Mouse (Mus musculus) lung, embryonic 14.5 days (tissue): ENCODE measurements at regions not wholly inside any gene's neighbourhood (a gene's known extent, or its start where the extent isn't known, plus 50 kb on each side); places are given as distances from the start of the nearest gene placed in this dataset.
A peak's percentile ranks its signal among the peaks of the same experiment; 100 is the strongest.

Source experiments
- ATAC-seq: fragments of 200-750 bp; cut with Nextera tagmentation; 2 replicates; pipeline ENCODE4 v1.8.0; 2017; ENCODE audit warnings: mild to moderate bottlenecking, moderate TSS enrichment, moderate library complexity; ENCODE audit not compliant: insufficient read depth
- DNase-seq: peaks from one replicate; pipeline ENCODE4 v3.0.0-alpha.2; 2015
- H3K27ac ChIP-seq: fragments of 300-500 bp; sonication (generic); 2 replicates; pipeline ENCODE4 v1.5.1; 2014; ENCODE audit warnings: low read depth, mild to moderate bottlenecking, moderate library complexity
- H3K27me3 ChIP-seq: fragments of 300-500 bp; sonication (generic); 2 replicates; pipeline ENCODE4 v1.6.1; 2014; ENCODE audit warnings: low read length, control low read depth; ENCODE audit not compliant: insufficient read depth
- H3K36me3 ChIP-seq: fragments of 300-500 bp; sonication (generic); 2 replicates; pipeline ENCODE4 v1.6.1; 2014; ENCODE audit warnings: control low read depth; ENCODE audit not compliant: insufficient read depth
- H3K4me1 ChIP-seq: fragments of 300-500 bp; sonication (generic); 2 replicates; pipeline ENCODE4 v1.6.1; 2014; ENCODE audit warnings: antibody characterized with exemption, control low read depth; ENCODE audit not compliant: insufficient read depth
- H3K4me2 ChIP-seq: fragments of 300-500 bp; sonication (generic); 2 replicates; pipeline ENCODE4 v1.6.1; 2014; ENCODE audit warnings: mild to moderate bottlenecking
- H3K4me3 ChIP-seq: fragments of 300-500 bp; sonication (generic); 2 replicates; pipeline ENCODE4 v1.5.1; 2014; ENCODE audit warnings: low read depth, low read length
- H3K9ac ChIP-seq: fragments of 300-500 bp; sonication (generic); 2 replicates; pipeline ENCODE4 v1.6.1; 2014
- H3K9me3 ChIP-seq: fragments of 300-500 bp; sonication (generic); 2 replicates; pipeline ENCODE4 v1.6.1; 2016; ENCODE audit warnings: low read depth, low read length, control low read depth
- CTCF ChIP-seq: IDR thresholded peaks from 2 replicates; pipeline ENCODE4 v1.5.1; 2016; ENCODE audit warnings: antibody characterized with exemption, low read depth
- WGBS: fragments of 180-500 bp; shearing (Covaris S2); extraction: QIAGEN DNeasy Blood & Tissue Kit; methylation state at CpG from one replicate; pipeline ENCODE4 v1.1.7; 2014; 5-methylcytosine and 5-hydroxymethylcytosine counted together

GRCm38 (mm10) chr7:77441622-77442021 lies 1211.9 kb downstream of the Agbl1 start:
- DNase-seq (peak; percentile 32), ATAC-seq (no peak)
- Histone ChIP-seq H3K36me3 (no peaks in the 10 kb centered on the region), H3K27me3 (no peaks in the 10 kb centered on the region), H3K9me3 (no peaks in the 10 kb centered on the region), H3K4me3 (no peak overlapping the region), H3K27ac (no peak overlapping the region), H3K4me2 (no peak overlapping the region), H3K9ac (no peak overlapping the region), H3K4me1 (no peaks in the 10 kb centered on the region)
- 47% methylated on average over 2 of the region's 2 CpGs for WGBS
- peak; percentile 29; the same call in 1 of the 2 replicates for TF ChIP-seq CTCF

- no peak overlapping the region for H3K4me2 ChIP-seq
- no peak for TF ChIP-seq CTCF
- no peaks in the 10 kb centered on the region for H3K36me3 ChIP-seq
- ATAC-seq = no peak
- DNase-seq = no peak
- 76% methylated on average over 4 of the region's 4 CpGs for WGBS
- H3K4me3 ChIP-seq = no peak overlapping the region
- no peak overlapping the region for H3K9ac ChIP-seq
- H3K4me1 ChIP-seq = no peaks in the 10 kb centered on the region
- H3K27me3 ChIP-seq = no peaks in the 10 kb centered on the region
- H3K27ac ChIP-seq = no peak overlapping the region
- no peaks in the 10 kb centered on the region for H3K9me3 ChIP-seq
These were observed 1183.9 kb downstream of the Agbl1 start for GRCm38 (mm10) chr7:77413606-77414005.
